Mouse (Mus musculus) kidney, postnatal 10 days (tissue): ENCODE measurements at regions not wholly inside any gene's neighbourhood (a gene's known extent, or its start where the extent isn't known, plus 50 kb on each side); places are given as distances from the start of the nearest gene placed in this dataset.

Experiments used
- DNase-seq: peaks from one replicate; pipeline ENCODE4 v3.0.0; 2021; ENCODE audit warnings: mixed read lengths

DNA sequence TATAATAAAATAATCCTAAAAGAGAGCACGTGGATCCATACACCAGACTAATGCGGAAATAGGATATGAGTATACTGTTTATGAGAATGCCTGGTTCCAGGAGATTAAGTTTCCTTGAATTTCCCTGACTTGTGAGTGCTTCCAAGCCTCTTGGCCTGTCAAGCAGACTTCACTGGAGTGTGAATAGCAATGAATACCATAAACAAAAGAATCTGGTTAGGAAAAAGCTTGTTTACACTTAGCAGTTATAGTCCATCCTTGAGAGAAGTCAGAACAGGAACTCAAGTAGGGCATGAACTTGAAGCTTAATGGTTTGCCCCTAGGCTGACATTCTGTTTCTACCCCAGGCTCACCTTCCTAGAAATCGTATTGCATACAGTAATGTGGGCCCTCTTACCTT, 368.8 kb downstream of the Wdr20rt start:
- no peak for DNase-seq

- DNase-seq: no peak
Measured at GRCm38 (mm10) chr12:65644232-65644631, 418.9 kb downstream of the Wdr20rt start.

GRCm38 (mm10) chr12:65656772-65657171, 431.5 kb downstream of the Wdr20rt start:
- DNase-seq: no peak

GRCm38 (mm10) chr12:65671673-65672072, 446.4 kb downstream of the Wdr20rt start:
- DNase-seq: no peak

DNA sequence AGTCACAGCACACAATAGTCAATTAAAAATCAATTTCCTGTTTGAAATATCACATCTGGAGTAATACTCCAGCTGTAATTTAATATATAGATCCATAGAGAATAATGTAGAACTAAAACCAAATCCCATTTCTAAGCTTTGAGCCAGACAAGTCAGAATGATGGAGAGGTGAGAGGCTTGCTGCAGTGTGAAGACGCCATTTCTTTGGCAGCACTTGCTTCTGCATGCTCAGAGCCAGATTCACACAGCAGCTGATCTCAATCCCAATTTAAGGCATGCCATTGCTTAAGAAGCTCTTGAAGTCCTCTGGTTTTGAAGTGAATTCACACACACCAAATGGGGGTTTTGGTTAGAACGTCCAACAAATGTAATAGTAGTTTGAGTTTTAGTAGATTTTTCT, 447.9 kb downstream of the Wdr20rt start:
- DNase-seq: no peak

- no peak for DNase-seq
Measured at GRCm38 (mm10) chr12:65674916-65675660, 449.8 kb downstream of the Wdr20rt start.

- no peak for DNase-seq
Measured at GRCm38 (mm10) chr12:65680335-65680734, 455.0 kb downstream of the Wdr20rt start.

DNA sequence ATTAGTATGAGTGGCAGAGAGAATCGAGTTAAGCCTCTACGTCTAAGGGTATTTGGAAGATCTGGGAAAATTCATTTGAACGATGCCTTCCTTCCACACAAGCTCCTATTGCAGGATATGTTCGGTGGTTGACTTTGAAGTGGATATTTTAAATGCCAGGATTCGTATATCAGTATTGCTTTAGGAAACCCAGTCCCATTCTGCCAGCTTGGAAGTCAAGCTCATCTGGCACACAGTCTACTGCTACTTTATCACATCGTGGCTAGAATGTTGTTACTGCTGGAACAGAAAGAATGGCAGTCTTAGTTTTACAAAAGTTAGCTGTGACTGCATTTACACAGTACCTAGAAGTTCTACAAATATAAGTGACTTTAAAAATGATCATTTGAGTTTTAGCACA, 456.5 kb downstream of the Wdr20rt start:
- DNase-seq: no peak

DNA sequence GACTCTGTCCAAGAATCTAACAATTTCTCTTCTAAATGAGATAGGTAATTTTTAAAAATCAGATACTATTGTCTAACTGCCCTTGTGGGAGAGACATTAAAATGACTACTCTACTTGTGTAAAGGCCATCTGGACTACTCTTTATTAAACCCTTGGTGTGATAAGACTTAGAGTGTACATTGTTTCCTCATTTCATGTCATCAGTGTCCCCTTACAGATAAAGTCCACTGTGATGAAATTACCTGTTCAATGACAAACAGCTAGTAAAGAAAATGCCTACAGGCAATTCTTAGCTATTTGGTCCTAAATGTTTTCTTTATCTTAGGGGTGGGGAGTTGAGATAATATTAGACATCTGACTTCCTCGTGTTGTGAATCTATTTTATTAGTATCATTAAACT, 479.7 kb downstream of the Wdr20rt start:
- no peak for DNase-seq

- DNase-seq: no peak
Measured at GRCm38 (mm10) chr12:65712304-65712703, 487.0 kb downstream of the Wdr20rt start.
